Mouse (Mus musculus) right cerebral cortex, postnatal 4 days (tissue): ENCODE data around the gene Gm3573.
"Not testable (repeated sequence)": the region's sequence is repeated elsewhere in the genome, so short reads cannot be mapped to it uniquely, and the experiment has no call there.

Source experiments
- DNase-seq: peaks from one replicate; pipeline ENCODE4 v3.0.0-alpha.2; 2022

Gene Gm3573

DNA sequence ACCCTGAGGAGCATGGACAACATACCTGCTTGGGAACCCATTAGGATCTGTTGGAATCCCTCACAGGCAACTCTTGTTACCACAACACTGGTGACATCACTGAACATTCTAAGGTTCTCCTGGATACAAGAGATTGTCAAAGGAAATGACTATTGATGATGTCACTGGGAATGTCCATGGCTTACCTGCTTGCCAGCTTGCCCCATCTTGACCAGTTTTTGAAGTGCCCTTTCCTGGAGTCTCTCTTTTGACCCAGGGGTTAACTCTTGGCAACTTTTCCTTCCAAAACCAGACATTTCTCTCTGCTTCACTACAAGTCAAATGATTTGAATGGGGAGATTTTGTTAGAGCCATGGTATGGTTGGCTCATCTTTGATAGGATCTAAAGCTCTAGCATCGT is at the start of gene Gm3573:
Gm3573 (minus strand) TSS at position 101 of the 400 bp plus-strand sequence.
- DNase-seq, result not testable (repeated sequence)

DNA sequence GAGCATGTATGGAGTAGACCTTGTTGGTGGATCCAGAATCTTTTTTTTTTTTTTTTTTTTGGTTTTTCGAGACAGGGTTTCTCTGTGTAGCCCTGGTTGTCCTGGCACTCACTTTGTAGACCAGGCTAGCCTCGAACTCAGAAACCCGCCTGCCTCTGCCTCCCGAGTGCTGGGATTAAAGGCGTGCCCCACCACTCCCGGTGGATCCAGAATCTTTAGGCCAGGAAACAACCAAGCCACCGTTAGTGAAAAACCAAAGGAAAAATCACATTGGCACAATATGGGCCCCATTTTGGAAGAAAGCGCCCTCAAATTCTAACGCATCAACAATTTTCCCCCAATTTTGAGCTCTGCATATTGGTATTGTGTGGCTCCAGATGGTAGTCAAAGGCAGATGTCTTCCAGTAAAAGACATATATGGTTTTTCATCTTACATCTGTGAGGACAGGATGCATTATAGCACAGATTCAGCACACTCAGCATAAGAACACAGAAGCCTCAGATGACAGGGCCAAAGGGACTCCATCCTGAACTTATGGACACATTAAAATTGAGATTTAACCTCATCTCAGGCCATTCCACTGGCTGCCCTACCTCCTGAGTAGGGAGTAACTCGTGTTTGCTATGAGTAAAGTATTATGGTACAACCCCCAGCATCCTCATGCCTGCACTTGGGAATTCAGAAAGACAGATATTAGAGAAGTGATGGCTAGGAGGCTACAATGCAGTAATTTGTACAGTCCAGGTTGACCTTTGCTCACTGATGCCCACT is 26.4 kb upstream of the Gm3573 start:
- peak; percentile 2 for DNase-seq

- not testable (repeated sequence) for DNase-seq
Observed at GRCm38 (mm10) chr14:42183936-42184335, 6.7 kb downstream of the Gm3573 start.

DNA sequence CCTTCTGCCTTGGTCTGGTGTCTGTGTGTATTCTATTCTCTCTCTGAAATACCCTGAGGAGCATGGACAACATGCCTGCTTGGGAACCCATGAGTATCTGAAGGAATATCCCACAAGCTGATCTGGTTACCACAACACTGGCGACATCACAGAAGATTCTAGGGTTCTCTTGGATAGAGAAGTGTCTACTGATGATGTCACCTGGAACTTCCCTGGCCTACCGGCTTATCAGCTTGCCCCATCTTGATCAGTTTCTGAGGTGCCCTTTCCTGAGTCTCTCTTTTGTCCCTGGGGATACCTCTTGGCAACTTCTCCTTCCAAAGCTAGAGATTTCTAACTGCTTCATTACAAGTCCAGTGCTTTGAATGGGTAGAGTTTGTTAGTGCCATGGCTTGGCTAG is 28.1 kb downstream of the Gm3573 start, which contains the start of gene Gm17027:
Gm17027 (minus strand) TSS at position 101 of the 400 bp plus-strand sequence.
- DNase-seq, result not testable (repeated sequence)
